Mouse (Mus musculus): ENCODE data around the gene Plppr2.

DNA sequence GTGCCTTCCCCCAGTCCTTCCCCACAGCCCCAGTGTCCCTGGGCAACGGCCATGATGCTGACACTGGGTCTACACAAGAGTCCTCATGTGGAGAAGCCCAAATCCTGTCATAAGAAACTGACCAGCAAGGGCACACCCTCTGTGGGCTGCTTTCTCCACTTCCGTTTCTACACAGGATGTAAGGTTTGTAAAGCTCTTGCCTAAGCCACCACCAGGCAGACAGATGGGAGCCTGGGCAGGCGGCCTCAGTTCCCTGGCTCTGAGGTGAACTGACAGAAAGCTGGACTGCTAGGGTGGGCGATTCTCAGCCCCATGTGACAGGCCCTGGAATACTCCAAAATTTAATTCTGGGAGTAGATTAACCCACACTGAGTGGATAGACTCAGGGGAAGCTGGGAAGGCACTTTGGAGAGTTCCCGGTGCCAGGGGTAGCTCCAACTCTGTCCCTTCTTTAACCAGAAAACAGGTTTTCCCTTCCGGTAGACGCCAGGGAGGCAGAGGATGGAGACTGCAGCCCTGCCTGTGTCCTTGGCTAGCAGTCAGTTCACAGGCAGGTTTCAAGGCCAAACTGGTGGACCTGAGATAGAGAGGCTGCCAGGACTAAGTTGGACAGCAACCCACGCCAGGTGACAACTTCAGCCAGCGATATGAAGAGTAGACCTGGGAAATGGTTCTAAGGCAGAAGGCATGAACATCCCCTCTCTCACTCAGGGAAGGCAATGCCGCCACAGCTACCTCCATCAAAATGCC is 27.2 kb upstream of the Plppr2 start:
- TF ChIP-seq CTCF (IDR thresholded peaks at IDR 0.05; ENCODE audit: low read depth, low read length) (no peak), POLR2A (IDR thresholded peaks at IDR 0.05; ENCODE audit: insufficient read depth, low read length) (no peak), EP300 (IDR thresholded peaks at IDR 0.05; ENCODE audit: insufficient read depth, low read depth, low read length) (no peak)

All from ES-Bruce4 (cell line).